Mouse (Mus musculus): ENCODE results near the gene Gm20708.

- TF ChIP-seq CTCF (IDR thresholded peaks at IDR 0.05; ENCODE audit: control insufficient read depth, insufficient read depth, insufficient replicate concordance, low read depth, low read length) (peak; percentile 92; the same call in 1 of the 2 replicates), POLR2A (IDR thresholded peaks at IDR 0.05; ENCODE audit: control insufficient read depth, low read depth, low read length) (no peak)
Measured at GRCm38 (mm10) chr11:117790286-117790685, 19.2 kb upstream of the Gm20708 start.
